Mouse (Mus musculus): ENCODE measurements around the gene Apbb2.

DNA sequence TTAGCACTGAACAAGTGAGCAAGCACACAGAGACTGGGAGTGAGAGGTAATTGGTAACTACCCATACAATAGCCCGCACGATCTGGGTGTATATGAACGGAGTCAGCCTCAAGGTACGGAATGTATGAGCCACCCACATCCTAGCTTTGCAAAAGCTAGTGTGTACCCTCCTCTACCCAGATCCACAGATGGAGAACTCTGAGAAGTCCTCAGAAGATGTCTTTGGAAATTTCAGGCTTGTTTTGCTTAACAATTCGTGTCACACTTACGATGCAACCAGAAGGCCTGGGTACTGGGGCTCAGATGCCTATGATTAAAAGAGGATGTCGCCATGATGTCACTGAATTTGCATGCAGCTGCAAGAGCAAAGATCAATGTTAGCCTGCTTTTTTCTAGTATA is 176.3 kb downstream of the Apbb2 start:
- TF ChIP-seq CTCF (IDR thresholded peaks at IDR 0.05; ENCODE audit: control insufficient read depth, insufficient read depth, insufficient read length) = no peak
- TF ChIP-seq CEBPB (IDR thresholded peaks at IDR 0.05; ENCODE audit: low read depth) = no peak
- no peak for TF ChIP-seq MAX (IDR thresholded peaks at IDR 0.05)
- no peak for TF ChIP-seq USF1 (IDR thresholded peaks at IDR 0.05; ENCODE audit: low read depth)
